Mouse (Mus musculus): ENCODE results near the gene Stpg1.

DNA sequence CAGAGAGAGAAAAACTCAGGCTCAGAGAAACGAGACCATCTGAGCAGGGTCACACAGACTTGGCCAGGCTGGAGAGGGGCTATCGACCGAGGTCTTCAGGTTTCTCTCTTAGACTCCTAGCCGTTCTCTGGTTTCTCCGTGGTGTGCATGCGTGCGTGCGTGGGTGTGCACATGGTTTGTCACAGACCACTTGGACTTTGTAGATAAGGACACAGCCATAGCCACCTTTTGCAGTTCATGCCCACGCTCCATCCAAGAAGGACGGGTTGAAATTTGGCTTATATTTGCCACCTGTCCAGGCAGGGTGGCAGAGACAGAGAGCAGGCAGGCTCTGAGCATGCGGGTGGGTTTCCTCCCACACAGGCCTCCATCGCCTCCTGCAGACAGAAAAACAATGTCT lies 30.5 kb downstream of the Stpg1 start:
- TF ChIP-seq CTCF (IDR thresholded peaks at IDR 0.05; ENCODE audit: low read depth), result no peak
- TF ChIP-seq EP300 (IDR thresholded peaks at IDR 0.05; ENCODE audit: low read depth), result no peak
